Mouse (Mus musculus): ENCODE measurements at regions not wholly inside any gene's neighbourhood (a gene's known extent, or its start where the extent isn't known, plus 50 kb on each side); places are given as distances from the start of the nearest gene placed in this dataset.

GRCm38 (mm10) chr2:46179741-46180140 lies 1062.5 kb upstream of the Zeb2 start:
- no peak for DNase-seq (ENCODE audit: low spot score)

- no peak for DNase-seq (ENCODE audit: low spot score)
Measured at GRCm38 (mm10) chr2:46168488-46168887, 1051.3 kb upstream of the Zeb2 start.

- no peak for DNase-seq (ENCODE audit: low spot score)
Measured at GRCm38 (mm10) chr2:46149848-46150247, 1032.7 kb upstream of the Zeb2 start.

GRCm38 (mm10) chr2:46119871-46120270 lies 1002.7 kb upstream of the Zeb2 start:
- no peak for DNase-seq (ENCODE audit: low spot score)

- no peak for DNase-seq (ENCODE audit: low spot score)
Measured at GRCm38 (mm10) chr2:46106991-46107390, 989.8 kb upstream of the Zeb2 start.

- no peak for DNase-seq (ENCODE audit: low spot score)
Measured at GRCm38 (mm10) chr2:46065034-46065802, 948.0 kb upstream of the Zeb2 start.

- no peak for DNase-seq (ENCODE audit: low spot score)
Measured at GRCm38 (mm10) chr2:46055729-46056128, 938.5 kb upstream of the Zeb2 start.

- DNase-seq (ENCODE audit: low spot score): peak; percentile 40
Measured at GRCm38 (mm10) chr2:46054902-46055301, 937.7 kb upstream of the Zeb2 start.

- DNase-seq (ENCODE audit: low spot score): no peak
Measured at GRCm38 (mm10) chr2:46021854-46022253, 904.7 kb upstream of the Zeb2 start.

GRCm38 (mm10) chr2:46013771-46014269 lies 896.6 kb upstream of the Zeb2 start:
- DNase-seq (ENCODE audit: low spot score): no peak

- no peak for DNase-seq (ENCODE audit: low spot score)
Measured at GRCm38 (mm10) chr2:46012716-46013115, 895.5 kb upstream of the Zeb2 start.

GRCm38 (mm10) chr2:45975157-45975556 lies 858.0 kb upstream of the Zeb2 start:
- DNase-seq (ENCODE audit: low spot score): no peak

- DNase-seq (ENCODE audit: low spot score): no peak
Measured at GRCm38 (mm10) chr2:45968635-45969034, 851.4 kb upstream of the Zeb2 start.

GRCm38 (mm10) chr2:45956792-45957330 lies 839.7 kb upstream of the Zeb2 start:
- no peak for DNase-seq (ENCODE audit: low spot score)

GRCm38 (mm10) chr2:45948758-45949157 lies 831.6 kb upstream of the Zeb2 start:
- no peak for DNase-seq (ENCODE audit: low spot score)

- DNase-seq (ENCODE audit: low spot score): no peak
Measured at GRCm38 (mm10) chr2:45925791-45926480, 808.7 kb upstream of the Zeb2 start.

- DNase-seq (ENCODE audit: low spot score): peak; percentile 10
Measured at GRCm38 (mm10) chr2:45908871-45909270, 791.7 kb upstream of the Zeb2 start.

GRCm38 (mm10) chr2:45904623-45905235 lies 787.5 kb upstream of the Zeb2 start:
- no peak for DNase-seq (ENCODE audit: low spot score)

- no peak for DNase-seq (ENCODE audit: low spot score)
Measured at GRCm38 (mm10) chr2:45904090-45904489, 786.9 kb upstream of the Zeb2 start.

- DNase-seq (ENCODE audit: low spot score): no peak
Measured at GRCm38 (mm10) chr2:45903350-45903749, 786.2 kb upstream of the Zeb2 start.

GRCm38 (mm10) chr2:45901892-45902291 lies 784.7 kb upstream of the Zeb2 start:
- DNase-seq (ENCODE audit: low spot score): no peak

- no peak for DNase-seq (ENCODE audit: low spot score)
Measured at GRCm38 (mm10) chr2:45884680-45885079, 767.5 kb upstream of the Zeb2 start.

- DNase-seq (ENCODE audit: low spot score): no peak
Measured at GRCm38 (mm10) chr2:45878656-45879055, 761.5 kb upstream of the Zeb2 start.
